Mouse (Mus musculus) forebrain, embryonic 11.5 days (tissue): ENCODE measurements around the gene Arhgap45. TPM values are rescaled to one million over a fixed set of nuclear protein-coding genes. Genes with fewer than 3 reads are reported as not detected.
A peak's percentile ranks its signal among the peaks of the same experiment; 100 is the strongest.
"Not testable (repeated sequence)": the region's sequence is repeated elsewhere in the genome, so short reads cannot be mapped to it uniquely, and the experiment has no call there.

ENCODE experiments used
- ATAC-seq: fragments of 200-750 bp; cut with Nextera tagmentation; replicated peaks from 2 replicates; pipeline ENCODE4 v1.8.0; 2017; ENCODE audit warnings: moderate TSS enrichment; ENCODE audit not compliant: low FRiP score
- DNase-seq: peaks from one replicate; pipeline ENCODE4 v3.0.0-alpha.2; 2017; ENCODE audit warnings: low spot score
- H3K27ac ChIP-seq: fragments of 300-500 bp; sonication (generic); 2 replicates; pipeline ENCODE4 v1.5.1; 2014; ENCODE audit warnings: low read depth, low read length
- H3K27me3 ChIP-seq: fragments of 300-500 bp; sonication (generic); 2 replicates; pipeline ENCODE4 v1.6.1; 2014; ENCODE audit warnings: mild to moderate bottlenecking, low read length, mixed read lengths; ENCODE audit not compliant: control insufficient read depth, insufficient read depth
- H3K36me3 ChIP-seq: fragments of 300-500 bp; sonication (generic); 2 replicates; pipeline ENCODE4 v1.6.1; 2014; ENCODE audit warnings: mild to moderate bottlenecking, low read length, moderate library complexity, mixed read lengths; ENCODE audit not compliant: control insufficient read depth, insufficient read depth
- H3K4me1 ChIP-seq: fragments of 300-500 bp; sonication (generic); replicated peaks from 2 replicates; pipeline ENCODE4 v1.6.1; 2014; ENCODE audit warnings: low read length, mixed read lengths; ENCODE audit not compliant: control insufficient read depth, insufficient read depth
- H3K4me2 ChIP-seq: fragments of 300-500 bp; sonication (generic); 2 replicates; pipeline ENCODE4 v1.6.1; 2014; ENCODE audit warnings: low read depth, mild to moderate bottlenecking, low read length, moderate library complexity, mixed read lengths; ENCODE audit not compliant: severe bottlenecking
- H3K4me3 ChIP-seq: fragments of 300-500 bp; sonication (generic); 2 replicates; pipeline ENCODE4 v1.5.1; 2014; ENCODE audit warnings: low read depth, low read length
- H3K9ac ChIP-seq: fragments of 300-500 bp; sonication (generic); 2 replicates; pipeline ENCODE4 v1.6.1; 2014; ENCODE audit warnings: low read length
- H3K9me3 ChIP-seq: fragments of 300-500 bp; sonication (generic); 2 replicates; pipeline ENCODE4 v1.6.1; 2016; ENCODE audit warnings: low read length, mixed read lengths; ENCODE audit not compliant: control insufficient read depth
- WGBS: fragments of 180-500 bp; shearing (Covaris S2); extraction: QIAGEN DNeasy Blood & Tissue Kit; methylation state at CpG from one replicate; pipeline ENCODE4 v1.1.7; 2014; 5-methylcytosine and 5-hydroxymethylcytosine counted together
- polyA plus RNA-seq: library from polyadenylated mRNA; unstranded; fragments of >200 nt; fragmentation: Nextera tagmentation; extraction: Ambion mirVana; gene quantifications from 2 replicates; pipeline ENCODE4 v1.2.1, GENCODE M21; 2014

The Arhgap45 gene
- polyA plus RNA-seq, 1 experiment from 2014 or later = 4.9 TPM

- 58% methylated on average over 3 of the region's 3 CpGs for WGBS
- Histone ChIP-seq H3K27me3 (no peaks in the 10 kb centered on the region), H3K4me2 (no peak overlapping the region), H3K27ac (peak overlapping the region; percentile 5; the same call in 1 of the 2 replicates), H3K9me3 (no peaks in the 10 kb centered on the region), H3K4me1 (peaks cover 13% of the 10 kb centered on the region), H3K4me3 (no peak overlapping the region), H3K9ac (no peak overlapping the region), H3K36me3 (no peaks in the 10 kb centered on the region)
- DNase-seq (no peak), ATAC-seq (no peak)
These were observed 32.4 kb downstream of the Arhgap45 start for GRCm38 (mm10) chr10:80048834-80049233.

- WGBS = 13% methylated on average over 6 of the region's 6 CpGs
- DNase-seq (no peak), ATAC-seq (no peak)
- no peak overlapping the region; the same call in 1 of the 2 replicates for H3K9ac ChIP-seq
- no peak overlapping the region for H3K27ac ChIP-seq
- H3K36me3 ChIP-seq = no peaks in the 10 kb centered on the region
- H3K4me3 ChIP-seq = no peak overlapping the region
- H3K9me3 ChIP-seq = no peaks in the 10 kb centered on the region
- H3K27me3 ChIP-seq = no peaks in the 10 kb centered on the region
- H3K4me2 ChIP-seq = no peak overlapping the region
- H3K4me1 ChIP-seq = peaks cover 17% of the 10 kb centered on the region
These were observed 33.8 kb downstream of the Arhgap45 start for GRCm38 (mm10) chr10:80050244-80050643.

GRCm38 (mm10) chr10:80050885-80051617, 34.6 kb downstream of the Arhgap45 start:
- no peak overlapping the region for H3K4me3 ChIP-seq
- peak overlapping the region; percentile 30; the same call in 1 of the 2 replicates for H3K9ac ChIP-seq
- DNase-seq (no peak), ATAC-seq (no peak)
- H3K27me3 ChIP-seq = no peaks in the 10 kb centered on the region
- H3K4me2 ChIP-seq = no peak overlapping the region
- H3K27ac ChIP-seq = no peak overlapping the region
- WGBS = 8% methylated on average over 15 of the region's 15 CpGs
- peaks cover 20% of the 10 kb centered on the region for H3K4me1 ChIP-seq
- no peaks in the 10 kb centered on the region for H3K9me3 ChIP-seq
- no peaks in the 10 kb centered on the region for H3K36me3 ChIP-seq

GRCm38 (mm10) chr10:80051618-80052373, 35.3 kb downstream of the Arhgap45 start:
- peaks cover 20% of the 10 kb centered on the region for H3K4me1 ChIP-seq
- no peak overlapping the region for H3K4me2 ChIP-seq
- ATAC-seq (no peak), DNase-seq (no peak)
- no peaks in the 10 kb centered on the region for H3K9me3 ChIP-seq
- no peaks in the 10 kb centered on the region; the same call in 1 of the 2 replicates for H3K36me3 ChIP-seq
- no peak overlapping the region for H3K27ac ChIP-seq
- H3K27me3 ChIP-seq = no peaks in the 10 kb centered on the region
- WGBS = 26% methylated on average over 14 of the region's 14 CpGs
- H3K4me3 ChIP-seq = no peak overlapping the region
- no peak overlapping the region for H3K9ac ChIP-seq

GRCm38 (mm10) chr10:80052374-80052764, 35.9 kb downstream of the Arhgap45 start:
- H3K36me3 ChIP-seq = no peaks in the 10 kb centered on the region; the same call in 1 of the 2 replicates
- H3K9ac ChIP-seq = no peak overlapping the region
- peaks cover 20% of the 10 kb centered on the region for H3K4me1 ChIP-seq
- ATAC-seq = no peak
- H3K4me2 ChIP-seq = no peak overlapping the region
- DNase-seq = no peak
- H3K9me3 ChIP-seq = no peaks in the 10 kb centered on the region
- H3K27me3 ChIP-seq = no peaks in the 10 kb centered on the region
- no peak overlapping the region for H3K4me3 ChIP-seq
- H3K27ac ChIP-seq = no peak overlapping the region
- 76% methylated on average over 5 of the region's 5 CpGs for WGBS

- Histone ChIP-seq H3K4me1 (peaks cover 17% of the 10 kb centered on the region), H3K9ac (peak overlapping the region; percentile 88), H3K36me3 (no peaks in the 10 kb centered on the region; the same call in 1 of the 2 replicates), H3K9me3 (no peaks in the 10 kb centered on the region), H3K4me3 (peak overlapping the region; percentile 75), H3K4me2 (peak overlapping the region; percentile 79), H3K27ac (peak overlapping the region; percentile 95), H3K27me3 (no peaks in the 10 kb centered on the region)
- ATAC-seq (peak; percentile 94), DNase-seq (peak; percentile 100)
- WGBS = under 1% methylated on average over 47 of the region's 47 CpGs
These were observed 36.9 kb downstream of the Arhgap45 start for GRCm38 (mm10) chr10:80053259-80053780.

- Histone ChIP-seq H3K9me3 (no peaks in the 10 kb centered on the region), H3K27ac (peak overlapping the region; percentile 95), H3K4me1 (peaks cover 10% of the 10 kb centered on the region; the same call in 1 of the 2 replicates), H3K9ac (peak overlapping the region; percentile 88), H3K36me3 (no peaks in the 10 kb centered on the region; the same call in 1 of the 2 replicates), H3K4me3 (peak overlapping the region; percentile 75), H3K27me3 (no peaks in the 10 kb centered on the region), H3K4me2 (peak overlapping the region; percentile 79)
- WGBS = 3% methylated on average over 77 of the region's 77 CpGs
- DNase-seq (no peak), ATAC-seq (peak; percentile 62)
These were observed 37.7 kb downstream of the Arhgap45 start for GRCm38 (mm10) chr10:80053831-80054815.

- not testable (repeated sequence) for H3K9me3 ChIP-seq, H3K27me3 ChIP-seq, H3K4me1 ChIP-seq, ATAC-seq, H3K36me3 ChIP-seq, H3K27ac ChIP-seq, DNase-seq
- Histone ChIP-seq H3K4me2 (peak overlapping the region; percentile 79), H3K9ac (peak overlapping the region; percentile 88), H3K4me3 (peak overlapping the region; percentile 75)
- WGBS = 52% methylated on average over 3 of the region's 3 CpGs
These were observed 38.5 kb downstream of the Arhgap45 start for GRCm38 (mm10) chr10:80054911-80055310.
